Mouse (Mus musculus): ENCODE measurements around the gene Gm1043. TPM values are rescaled to one million over a fixed set of nuclear protein-coding genes. Genes with fewer than 3 reads are reported as not detected.

Gm1043 gene
- polyA plus RNA-seq, 1 experiment from 2014 or later: not detected

- no peak overlapping the region for H3K4me3 ChIP-seq (ENCODE audit: low read depth, low read length)
- H3K4me1 ChIP-seq (ENCODE audit: control insufficient read depth, insufficient read depth, low read length): no peaks in the 10 kb centered on the region; the same call in 1 of the 2 replicates
- no peaks in the 10 kb centered on the region; the same call in 1 of the 2 replicates for H3K27me3 ChIP-seq (ENCODE audit: control insufficient read depth, insufficient read depth, low read length)
- DNase-seq (ENCODE audit: low spot score): no peak
- no peak overlapping the region for H3K27ac ChIP-seq (replicated peaks; ENCODE audit: low read depth, low read length)
- ATAC-seq (replicated peaks; ENCODE audit: insufficient number of reproducible peaks, low FRiP score, low TSS enrichment, low read depth): no peak
- H3K4me2 ChIP-seq (ENCODE audit: low read depth, low read length): no peak overlapping the region
- WGBS: 72% methylated on average over 2 of the region's 2 CpGs
- H3K36me3 ChIP-seq (replicated peaks; ENCODE audit: control insufficient read depth, insufficient read depth, low read depth, low read length): no peaks in the 10 kb centered on the region
- H3K9me3 ChIP-seq (replicated peaks; ENCODE audit: control insufficient read depth, low read length): no peaks in the 10 kb centered on the region
- no peak overlapping the region for H3K9ac ChIP-seq (replicated peaks; ENCODE audit: low read length)
Measured at GRCm38 (mm10) chr5:37045582-37045981, 39.6 kb upstream of the Gm1043 start.

GRCm38 (mm10) chr5:37046791-37047190, 38.4 kb upstream of the Gm1043 start:
- Histone ChIP-seq H3K4me1 (ENCODE audit: control insufficient read depth, insufficient read depth, low read length) (no peaks in the 10 kb centered on the region), H3K9ac (replicated peaks; ENCODE audit: low read length) (no peak overlapping the region), H3K9me3 (replicated peaks; ENCODE audit: control insufficient read depth, low read length) (no peaks in the 10 kb centered on the region), H3K36me3 (replicated peaks; ENCODE audit: control insufficient read depth, insufficient read depth, low read depth, low read length) (no peaks in the 10 kb centered on the region), H3K4me2 (ENCODE audit: low read depth, low read length) (no peak overlapping the region), H3K27ac (replicated peaks; ENCODE audit: low read depth, low read length) (no peak overlapping the region), H3K4me3 (ENCODE audit: low read depth, low read length) (no peak overlapping the region), H3K27me3 (ENCODE audit: control insufficient read depth, insufficient read depth, low read length) (no peaks in the 10 kb centered on the region)
- ATAC-seq (replicated peaks; ENCODE audit: insufficient number of reproducible peaks, low FRiP score, low TSS enrichment, low read depth) (no peak), DNase-seq (ENCODE audit: low spot score) (no peak)
- 56% methylated on average over 5 of the region's 5 CpGs for WGBS

GRCm38 (mm10) chr5:37047206-37047915, 37.8 kb upstream of the Gm1043 start:
- Histone ChIP-seq H3K27ac (replicated peaks; ENCODE audit: low read depth, low read length) (no peak overlapping the region), H3K4me2 (ENCODE audit: low read depth, low read length) (no peak overlapping the region), H3K4me1 (ENCODE audit: control insufficient read depth, insufficient read depth, low read length) (no peaks in the 10 kb centered on the region), H3K27me3 (ENCODE audit: control insufficient read depth, insufficient read depth, low read length) (no peaks in the 10 kb centered on the region), H3K36me3 (replicated peaks; ENCODE audit: control insufficient read depth, insufficient read depth, low read depth, low read length) (no peaks in the 10 kb centered on the region), H3K4me3 (ENCODE audit: low read depth, low read length) (no peak overlapping the region), H3K9me3 (replicated peaks; ENCODE audit: control insufficient read depth, low read length) (no peaks in the 10 kb centered on the region), H3K9ac (replicated peaks; ENCODE audit: low read length) (no peak overlapping the region)
- ATAC-seq (replicated peaks; ENCODE audit: insufficient number of reproducible peaks, low FRiP score, low TSS enrichment, low read depth) (no peak), DNase-seq (ENCODE audit: low spot score) (no peak)
- 57% methylated on average over 17 of the region's 17 CpGs for WGBS

GRCm38 (mm10) chr5:37047992-37048391, 37.2 kb upstream of the Gm1043 start:
- Histone ChIP-seq H3K9ac (replicated peaks; ENCODE audit: low read length) (no peak overlapping the region), H3K4me1 (ENCODE audit: control insufficient read depth, insufficient read depth, low read length) (no peaks in the 10 kb centered on the region), H3K4me3 (ENCODE audit: low read depth, low read length) (no peak overlapping the region), H3K27me3 (ENCODE audit: control insufficient read depth, insufficient read depth, low read length) (no peaks in the 10 kb centered on the region), H3K9me3 (replicated peaks; ENCODE audit: control insufficient read depth, low read length) (no peaks in the 10 kb centered on the region), H3K36me3 (replicated peaks; ENCODE audit: control insufficient read depth, insufficient read depth, low read depth, low read length) (no peaks in the 10 kb centered on the region), H3K4me2 (ENCODE audit: low read depth, low read length) (no peak overlapping the region), H3K27ac (replicated peaks; ENCODE audit: low read depth, low read length) (no peak overlapping the region)
- DNase-seq (ENCODE audit: low spot score) (no peak), ATAC-seq (replicated peaks; ENCODE audit: insufficient number of reproducible peaks, low FRiP score, low TSS enrichment, low read depth) (no peak)
- WGBS: 69% methylated on average over 7 of the region's 7 CpGs

- Histone ChIP-seq H3K4me1 (ENCODE audit: control insufficient read depth, insufficient read depth, low read length) (no peaks in the 10 kb centered on the region), H3K4me3 (ENCODE audit: low read depth, low read length) (no peak overlapping the region), H3K4me2 (ENCODE audit: low read depth, low read length) (no peak overlapping the region), H3K9ac (replicated peaks; ENCODE audit: low read length) (no peak overlapping the region), H3K27me3 (ENCODE audit: control insufficient read depth, insufficient read depth, low read length) (no peaks in the 10 kb centered on the region), H3K36me3 (replicated peaks; ENCODE audit: control insufficient read depth, insufficient read depth, low read depth, low read length) (no peaks in the 10 kb centered on the region), H3K27ac (replicated peaks; ENCODE audit: low read depth, low read length) (no peak overlapping the region), H3K9me3 (replicated peaks; ENCODE audit: control insufficient read depth, low read length) (no peaks in the 10 kb centered on the region)
- DNase-seq (ENCODE audit: low spot score) (no peak), ATAC-seq (replicated peaks; ENCODE audit: insufficient number of reproducible peaks, low FRiP score, low TSS enrichment, low read depth) (no peak)
- 90% methylated on average over 2 of the region's 2 CpGs for WGBS
Measured at GRCm38 (mm10) chr5:37049111-37049510, 36.1 kb upstream of the Gm1043 start.

- H3K9me3 ChIP-seq (replicated peaks; ENCODE audit: control insufficient read depth, low read length): no peaks in the 10 kb centered on the region
- no peak for ATAC-seq (replicated peaks; ENCODE audit: insufficient number of reproducible peaks, low FRiP score, low TSS enrichment, low read depth)
- 45% methylated on average over 9 of the region's 9 CpGs for WGBS
- no peak overlapping the region for H3K27ac ChIP-seq (replicated peaks; ENCODE audit: low read depth, low read length)
- H3K4me3 ChIP-seq (ENCODE audit: low read depth, low read length): no peak overlapping the region
- no peak for DNase-seq (ENCODE audit: low spot score)
- no peaks in the 10 kb centered on the region for H3K27me3 ChIP-seq (ENCODE audit: control insufficient read depth, insufficient read depth, low read length)
- no peaks in the 10 kb centered on the region for H3K4me1 ChIP-seq (ENCODE audit: control insufficient read depth, insufficient read depth, low read length)
- H3K9ac ChIP-seq (replicated peaks; ENCODE audit: low read length): no peak overlapping the region
- H3K4me2 ChIP-seq (ENCODE audit: low read depth, low read length): no peak overlapping the region
- no peaks in the 10 kb centered on the region for H3K36me3 ChIP-seq (replicated peaks; ENCODE audit: control insufficient read depth, insufficient read depth, low read depth, low read length)
Measured at GRCm38 (mm10) chr5:37050521-37051373, 34.4 kb upstream of the Gm1043 start.

GRCm38 (mm10) chr5:37051374-37052100, 33.6 kb upstream of the Gm1043 start:
- 85% methylated on average over 16 of the region's 16 CpGs for WGBS
- DNase-seq (ENCODE audit: low spot score) (no peak), ATAC-seq (replicated peaks; ENCODE audit: insufficient number of reproducible peaks, low FRiP score, low TSS enrichment, low read depth) (no peak)
- Histone ChIP-seq H3K27me3 (ENCODE audit: control insufficient read depth, insufficient read depth, low read length) (no peaks in the 10 kb centered on the region), H3K36me3 (replicated peaks; ENCODE audit: control insufficient read depth, insufficient read depth, low read depth, low read length) (no peaks in the 10 kb centered on the region), H3K27ac (replicated peaks; ENCODE audit: low read depth, low read length) (no peak overlapping the region), H3K4me1 (ENCODE audit: control insufficient read depth, insufficient read depth, low read length) (no peaks in the 10 kb centered on the region), H3K9ac (replicated peaks; ENCODE audit: low read length) (no peak overlapping the region), H3K4me3 (ENCODE audit: low read depth, low read length) (no peak overlapping the region), H3K4me2 (ENCODE audit: low read depth, low read length) (no peak overlapping the region), H3K9me3 (replicated peaks; ENCODE audit: control insufficient read depth, low read length) (no peaks in the 10 kb centered on the region)

All from embryonic facial prominence, embryonic 11.5 days (tissue).